Mouse (Mus musculus) heart, postnatal 36 days (tissue): ENCODE data around the gene Cby3. TPM values are rescaled to one million over a fixed set of nuclear protein-coding genes. Genes with fewer than 3 reads are reported as not detected.
A peak's percentile ranks its signal among the peaks of the same experiment; 100 is the strongest.
"Not testable (repeated sequence)": the region's sequence is repeated elsewhere in the genome, so short reads cannot be mapped to it uniquely, and the experiment has no call there.

Source experiments
- DNase-seq, 2 experiments: peaks; one replicate each; pipeline ENCODE4 v3.0.0; 2021 to 2022
- intact Hi-C: fragments of 180-260 bp; cut with DNase I; formaldehyde crosslinking; loops from one replicate; pipeline ENCODE4 v1.15.1; 2025
- total RNA-seq, 2 experiments: library from RNA; stranded (reverse); gene quantifications; 2 replicates each; pipeline ENCODE4 v1.2.3; 2021

The Cby3 gene
- not detected for total RNA-seq

DNA sequence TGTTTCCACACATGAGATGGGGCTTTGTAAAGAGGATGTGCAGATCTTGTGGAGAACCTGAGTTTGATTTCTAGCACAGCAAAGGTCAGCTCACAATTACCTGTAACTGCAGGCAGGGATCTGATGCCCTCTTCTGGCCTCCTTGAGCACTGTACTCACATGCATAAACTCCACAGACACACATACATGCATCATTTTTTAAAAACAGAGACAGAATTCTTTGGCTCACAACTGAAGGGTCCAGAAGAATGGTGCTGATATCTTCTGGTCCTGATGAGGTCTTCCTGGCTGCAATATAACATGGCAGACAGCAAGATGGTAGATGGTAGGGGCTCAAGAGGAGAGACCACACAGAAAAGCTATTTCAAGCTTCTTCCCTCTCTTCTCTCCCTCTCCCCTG is at the start of gene Cby3:
Gene Cby3, plus strand, starts transcription at position 301 of the 400 bp plus-strand sequence.
- DNase-seq: no peak
- intact Hi-C loops: no loop called here

DNA sequence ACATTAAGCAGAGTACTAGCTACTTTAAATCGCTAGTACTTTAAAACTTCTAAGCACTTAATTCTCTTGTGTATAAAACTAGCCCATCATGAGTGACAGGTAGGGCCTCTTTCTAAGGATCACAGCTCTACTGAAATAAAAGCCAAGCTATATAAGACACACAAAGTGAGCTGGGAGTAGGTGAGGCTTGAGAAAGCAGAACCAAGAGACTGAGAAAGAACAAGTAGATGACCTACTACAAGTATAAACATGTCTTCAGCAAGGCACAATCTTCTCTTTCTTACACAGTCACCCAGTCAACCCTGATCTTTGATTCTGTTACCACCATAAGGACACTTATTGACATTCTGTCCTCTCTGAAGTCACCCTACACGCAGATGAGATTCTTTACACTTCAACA is 41.5 kb upstream of the Cby3 start:
- intact Hi-C loops: no loop called here
- no peak for DNase-seq

DNA sequence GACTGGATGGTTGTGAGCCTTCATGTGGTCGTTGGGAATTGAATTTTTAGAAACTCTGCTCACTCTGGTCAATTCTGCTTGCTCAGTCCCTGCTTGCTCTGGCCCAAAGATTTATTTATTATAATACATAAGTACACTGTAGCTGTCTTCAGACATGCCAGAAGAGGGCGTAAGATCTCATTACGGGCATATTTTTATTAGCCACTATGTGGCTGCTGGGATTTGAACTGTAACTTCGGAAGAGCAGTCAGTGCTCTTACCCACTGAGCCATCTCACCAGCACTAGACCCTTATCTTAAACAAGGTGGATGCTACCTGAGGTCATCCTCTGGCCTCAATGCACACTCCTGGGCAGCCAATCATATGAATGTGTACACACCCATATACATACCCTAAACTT is 34.9 kb upstream of the Cby3 start:
- DNase-seq, intact Hi-C loops: not testable (repeated sequence)

DNA sequence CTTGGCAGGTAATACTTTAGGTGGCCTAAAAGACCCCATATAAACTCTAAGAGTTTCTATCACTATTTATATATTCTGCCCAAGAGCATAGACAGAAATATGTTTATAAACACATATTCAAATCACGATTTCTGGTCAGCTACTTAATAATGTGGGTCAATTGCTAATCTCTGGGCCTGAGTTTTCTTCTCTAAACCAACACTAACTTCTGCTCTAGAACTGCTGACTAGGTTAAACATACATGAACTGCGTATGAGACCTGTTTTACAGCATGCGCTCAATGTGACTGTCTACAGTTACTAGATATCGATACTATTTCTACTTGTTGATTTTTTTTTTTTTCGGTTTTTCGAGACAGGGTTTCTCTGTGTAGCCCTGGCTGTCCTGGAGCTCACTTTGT is 33.0 kb upstream of the Cby3 start:
- DNase-seq: no peak
- intact Hi-C loops: loop anchor here (5.0 kb wide), 1 partner anchor 41 kb away; no protein-coding TSS in a partner anchor

DNA sequence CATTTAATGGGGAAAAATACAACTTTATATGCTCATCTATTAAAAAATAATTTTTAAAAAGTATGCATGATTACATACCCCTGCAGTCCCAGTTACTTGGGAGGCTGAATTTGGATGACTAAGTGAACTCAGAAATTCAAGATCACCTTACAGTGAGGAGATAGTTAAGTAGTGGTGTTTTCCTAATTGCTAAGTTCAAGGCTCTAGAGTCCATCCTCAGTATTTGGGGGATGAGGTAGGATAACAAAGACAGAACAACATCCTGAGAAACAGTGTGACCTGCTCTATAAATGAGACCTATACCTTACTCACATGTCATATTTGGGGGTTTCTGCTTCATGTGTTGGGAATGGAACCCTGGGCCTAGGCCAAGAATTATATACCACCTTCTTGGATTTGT is 31.9 kb upstream of the Cby3 start:
- no peak for DNase-seq
- intact Hi-C loops: loop anchor here (5.0 kb wide), 1 partner anchor 40 kb away; no protein-coding TSS in a partner anchor

DNA sequence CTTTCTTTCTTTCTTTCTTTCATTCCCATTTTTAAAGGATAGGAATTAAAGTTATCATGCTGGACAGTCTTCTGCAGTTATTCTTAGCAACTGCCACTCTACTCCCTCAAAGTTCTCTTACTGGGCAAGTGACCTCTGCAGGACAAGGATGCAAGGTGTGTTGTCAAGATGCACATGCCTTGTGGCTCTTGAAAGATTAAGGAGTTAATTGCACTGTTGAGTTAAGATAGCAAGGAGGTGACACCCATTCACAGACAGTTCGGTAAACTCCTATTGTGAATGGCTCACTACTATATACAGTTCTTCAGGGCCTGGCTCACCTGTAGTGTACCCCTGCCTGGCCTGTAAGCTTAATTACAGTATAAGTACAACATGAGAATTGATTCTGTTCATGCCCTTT is 30.4 kb upstream of the Cby3 start:
- intact Hi-C loops: loop anchor here (2.0 to 5.0 kb wide), 3 partner anchors 31 to 107 kb away; partner anchors contain the start of genes Maml1 and Rufy1
- no peak for DNase-seq

DNA sequence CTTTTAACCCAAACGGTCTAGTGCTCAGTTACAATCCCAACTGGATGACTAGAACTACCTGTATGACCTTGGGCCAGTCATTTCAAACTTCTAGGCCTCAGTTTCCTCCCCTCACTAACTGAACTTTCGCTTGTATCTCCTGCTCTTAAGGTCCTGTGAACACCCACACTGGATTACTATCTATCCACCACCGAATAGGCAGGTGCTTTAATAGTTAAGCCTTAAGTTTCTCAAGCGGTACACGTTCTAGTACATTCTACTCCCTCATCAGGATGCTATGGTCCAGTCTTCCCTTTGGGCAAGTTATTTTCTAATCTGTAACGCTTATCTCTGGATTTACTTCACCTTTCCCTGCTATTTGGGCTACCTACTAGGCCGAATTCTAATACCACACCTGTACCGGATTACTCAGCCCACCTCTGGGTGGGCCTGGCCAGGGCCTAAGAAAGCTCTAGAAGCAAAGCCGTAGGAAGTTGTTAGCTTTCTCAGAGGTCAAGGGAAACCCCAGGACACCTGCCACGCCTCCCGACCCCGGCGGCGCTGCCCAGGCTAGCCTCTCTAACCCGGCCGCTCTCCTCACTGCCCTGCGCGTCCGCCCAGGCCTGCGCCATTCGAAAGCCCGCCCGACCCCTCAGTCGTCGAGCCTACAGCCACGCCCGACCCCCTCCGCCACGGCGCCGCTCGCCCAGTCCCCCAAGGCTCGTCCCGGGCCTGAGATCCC is 29.4 kb upstream of the Cby3 start:
- intact Hi-C loops: loop anchor here (2.0 to 5.0 kb wide), 3 partner anchors 32 to 106 kb away; partner anchors contain the start of genes Maml1 and Rufy1
- DNase-seq: peak in 1 of 2 experiments; percentile 13

DNA sequence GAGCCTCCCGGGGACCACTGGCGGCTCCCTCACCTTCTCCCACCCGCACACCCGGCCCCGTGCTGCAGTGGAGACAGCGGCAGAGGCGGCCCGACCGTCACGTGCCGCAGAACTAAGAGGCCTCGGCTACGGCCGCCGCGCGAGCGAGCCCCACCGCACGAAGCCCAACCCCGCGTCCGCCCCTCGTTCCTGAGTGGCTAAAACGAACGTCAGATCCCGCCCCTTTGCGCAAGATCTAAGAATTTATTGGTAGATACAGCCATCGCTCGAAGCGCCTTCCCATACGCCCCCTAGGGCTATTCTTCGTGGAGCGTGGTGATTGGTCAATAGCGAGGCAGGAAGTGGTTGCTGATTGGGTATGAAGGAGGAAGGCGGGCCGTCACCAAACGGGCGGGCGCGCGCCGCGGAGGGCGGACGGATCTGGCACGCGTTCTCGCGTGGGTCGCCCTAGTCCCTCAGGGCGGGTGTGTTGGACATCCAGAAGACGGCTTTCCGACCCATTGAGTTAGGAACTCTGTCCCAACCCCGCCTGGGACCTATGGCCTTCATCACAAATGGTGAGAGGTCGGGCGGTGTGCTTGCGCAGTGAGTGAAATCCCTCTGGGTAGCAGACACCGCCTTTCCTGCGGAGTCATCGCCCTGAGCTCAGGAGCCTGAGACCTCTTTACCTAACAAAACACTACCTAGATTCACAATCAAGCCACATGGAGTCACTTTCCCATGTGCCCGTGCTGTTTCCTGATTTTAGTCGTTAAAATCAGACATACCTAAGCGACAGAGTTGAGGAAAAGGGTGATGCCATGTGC is 28.6 kb upstream of the Cby3 start, which contains the start of gene Canx:
Gene Canx, minus strand, starts transcription at position 178 of the 806 bp plus-strand sequence.
- intact Hi-C loops: loop anchor here (2.0 kb wide), 2 partner anchors 33 to 105 kb away; partner anchors contain the start of genes Maml1 and Rufy1
- DNase-seq: peak; percentile 97 to 98

DNA sequence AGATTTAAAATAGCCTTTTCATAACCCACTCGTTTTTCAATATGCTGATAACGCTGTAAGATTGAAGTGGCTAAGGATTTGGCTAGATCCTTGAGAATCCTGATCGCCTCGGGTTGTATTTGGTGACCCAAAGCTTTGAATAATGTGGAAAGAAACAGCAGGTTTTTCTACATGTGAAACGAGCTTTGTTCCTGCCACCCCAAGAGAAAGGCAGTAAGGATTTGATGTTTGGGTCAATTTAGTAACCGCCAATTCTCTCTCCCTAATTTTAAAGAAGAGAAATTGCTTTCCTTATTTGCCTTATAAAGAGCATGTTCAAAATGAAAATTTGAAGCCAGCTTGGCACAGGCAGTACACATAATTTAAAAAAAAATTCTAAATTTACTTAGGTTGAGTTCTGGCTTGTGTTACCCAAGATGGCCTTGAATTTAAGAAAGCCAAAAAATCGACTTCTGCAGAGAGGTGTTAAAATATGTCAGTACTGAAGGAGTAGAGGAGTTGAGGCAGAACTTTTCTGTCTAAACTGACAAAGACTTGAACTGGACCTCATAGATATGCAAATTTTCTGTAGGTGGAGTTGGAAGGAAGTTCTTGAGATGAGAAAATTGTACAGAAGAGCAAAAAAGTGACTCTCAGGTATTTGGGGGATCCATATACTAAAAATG is 27.8 kb upstream of the Cby3 start:
- no peak for DNase-seq
- intact Hi-C loops: no loop called here

DNA sequence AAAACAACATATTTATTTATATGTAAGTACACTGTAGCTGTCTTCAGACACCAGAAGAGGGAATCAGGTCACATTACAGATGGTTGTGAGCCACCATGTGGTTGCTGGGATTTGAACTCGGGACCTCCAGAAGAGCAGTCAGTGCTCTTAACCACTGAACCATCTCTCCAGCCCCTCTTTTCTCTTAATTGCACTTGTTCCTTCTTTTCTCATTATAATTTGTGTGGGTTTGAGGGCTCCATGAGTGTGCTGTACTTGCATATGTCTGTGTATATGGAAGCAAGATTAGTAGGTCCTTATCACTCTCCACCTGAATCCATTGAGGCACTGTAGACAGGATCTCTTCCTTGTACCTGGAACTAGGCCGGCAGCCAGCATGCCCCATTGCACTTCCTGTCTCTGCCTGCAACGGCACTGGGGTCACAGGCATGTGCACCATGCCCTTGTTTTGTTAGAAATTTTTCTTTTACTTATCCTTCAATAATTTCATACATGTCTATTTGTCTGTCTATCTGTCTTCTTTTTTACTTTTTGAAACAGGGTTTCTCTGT is 26.1 kb upstream of the Cby3 start:
- intact Hi-C loops: no loop called here
- DNase-seq: no peak

DNA sequence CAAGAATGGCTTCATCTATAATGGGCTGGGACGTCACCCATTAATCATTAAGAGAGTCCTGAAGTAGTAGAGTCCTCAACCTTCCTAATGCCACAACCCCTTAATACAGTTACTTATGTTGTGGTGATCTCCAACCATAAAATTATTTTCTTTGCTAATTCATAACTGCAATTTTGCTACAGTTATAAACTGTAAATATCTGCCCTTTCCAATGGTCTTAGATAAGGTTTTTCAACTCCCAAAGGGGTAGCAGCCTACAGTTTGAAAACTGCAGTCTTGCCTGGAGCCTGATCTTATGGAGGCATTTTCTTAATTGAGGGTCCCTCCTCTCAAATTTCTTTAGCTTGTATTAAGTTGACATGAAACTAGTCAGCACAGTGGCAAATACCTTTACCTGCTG is 24.9 kb upstream of the Cby3 start:
- no peak for DNase-seq
- intact Hi-C loops: no loop called here

DNA sequence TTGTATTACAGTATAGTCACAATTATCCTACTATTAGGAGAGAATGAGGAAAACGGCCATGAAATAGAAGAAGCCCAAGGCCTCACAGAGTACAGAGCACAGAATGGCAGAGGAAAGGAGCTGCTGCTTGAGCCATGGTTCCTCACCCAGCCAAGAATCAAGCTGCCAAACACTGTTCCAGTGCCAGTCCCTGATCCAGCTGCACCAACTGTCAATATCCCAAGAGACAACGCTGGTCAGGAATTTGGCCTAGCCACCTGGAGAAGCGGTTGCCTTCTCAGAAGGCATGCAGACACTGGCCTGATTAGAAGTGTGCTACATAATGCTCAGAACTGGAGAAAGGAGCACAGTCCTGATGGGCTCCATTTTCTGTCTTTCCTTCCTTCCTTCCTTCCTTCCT is 21.1 kb upstream of the Cby3 start:
- DNase-seq: no peak
- intact Hi-C loops: no loop called here

DNA sequence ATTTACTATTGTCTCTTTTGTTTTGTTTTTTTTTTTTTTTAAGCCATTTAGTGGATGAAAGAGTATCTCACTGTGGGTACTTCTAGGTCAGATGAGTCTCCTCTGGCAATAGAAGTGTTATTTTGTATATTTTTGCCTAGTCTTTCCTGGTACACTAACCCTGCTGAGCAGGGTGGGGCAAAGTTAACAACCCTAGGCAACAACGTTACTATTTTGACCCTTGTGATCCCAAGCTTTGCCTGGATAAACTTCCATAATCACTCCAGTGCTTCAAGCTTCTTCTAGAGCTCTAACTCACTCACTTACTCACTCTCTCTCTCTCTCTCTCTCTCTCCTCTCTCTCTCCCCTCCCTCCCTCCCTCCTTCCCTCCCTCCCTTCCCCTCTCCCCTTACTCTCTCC is 18.1 kb upstream of the Cby3 start:
- intact Hi-C loops: no loop called here
- no peak for DNase-seq

DNA sequence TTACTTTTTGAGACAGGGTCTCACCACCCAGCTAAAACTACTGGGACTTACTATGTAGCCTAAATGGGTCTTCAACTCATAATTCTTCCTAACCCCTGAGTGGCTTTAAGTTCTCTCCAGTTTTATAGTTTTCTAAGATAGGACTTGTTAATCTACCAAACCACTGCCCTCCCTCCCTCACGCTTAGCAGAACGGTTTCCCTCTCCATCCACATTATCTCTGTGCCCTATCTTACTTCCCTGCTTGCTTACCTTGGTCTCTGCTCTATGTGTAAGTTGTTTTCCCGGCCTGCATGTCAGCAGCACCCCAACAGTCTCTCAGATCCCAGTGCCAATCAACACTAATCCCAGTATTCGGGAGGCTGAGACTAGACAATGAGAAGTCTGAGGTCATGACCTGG is 17.4 kb upstream of the Cby3 start:
- DNase-seq: no peak
- intact Hi-C loops: no loop called here

DNA sequence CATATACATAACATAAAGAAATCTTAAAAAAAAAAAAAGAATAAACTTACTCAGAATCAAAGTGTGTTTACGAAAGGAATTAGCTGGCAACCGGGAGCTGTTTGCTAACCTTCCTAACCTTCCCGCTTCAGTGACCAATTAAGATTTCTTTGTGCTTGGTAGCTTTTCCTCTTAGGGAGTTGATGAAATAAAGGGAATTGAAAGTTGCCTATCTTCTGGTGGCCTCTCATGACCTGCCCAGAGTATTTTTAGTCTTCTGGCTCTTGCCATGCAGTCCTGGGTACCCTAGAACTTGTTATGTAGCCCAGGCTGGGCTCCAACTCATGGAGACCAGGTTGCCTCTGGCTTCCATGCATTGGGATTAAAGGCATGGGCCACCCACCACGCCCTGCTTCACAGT is 8.8 kb upstream of the Cby3 start:
- no peak for DNase-seq
- intact Hi-C loops: no loop called here

DNA sequence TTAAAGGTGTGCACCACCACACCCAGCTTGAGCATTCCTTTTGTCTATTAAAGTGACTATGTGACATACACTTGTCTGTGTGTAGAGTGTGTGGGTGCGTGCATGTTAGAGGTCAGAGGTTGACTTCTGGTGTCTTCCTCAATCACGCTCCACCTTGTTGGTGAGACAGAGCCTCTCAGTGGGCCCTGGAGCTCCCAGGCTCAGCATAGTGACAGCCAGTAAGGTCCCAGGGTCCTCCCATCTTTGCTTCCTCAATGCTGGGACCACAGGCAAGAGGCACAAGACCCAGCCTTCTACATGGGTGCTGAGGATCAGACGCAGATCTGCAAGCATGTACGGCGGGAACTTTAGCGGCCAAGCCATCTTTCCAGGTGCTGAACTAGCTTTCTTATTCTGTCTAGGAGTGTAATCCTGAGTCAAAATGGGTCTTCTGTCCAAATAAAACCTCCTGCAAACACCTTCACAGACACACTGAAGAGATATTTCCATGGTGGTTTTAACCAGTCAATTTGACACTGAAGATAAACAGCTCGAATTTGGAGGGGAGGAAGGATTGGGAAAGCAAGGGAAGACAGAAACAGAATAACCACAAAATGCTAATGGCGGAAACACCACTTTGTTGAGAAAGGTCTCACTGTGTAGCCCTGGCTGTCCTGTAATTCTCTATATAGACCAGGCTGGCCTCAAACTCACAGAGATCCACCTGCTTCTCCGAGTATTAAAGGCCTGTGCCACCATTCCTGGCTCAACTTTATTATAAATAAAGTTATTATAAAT is 7.8 kb upstream of the Cby3 start:
- intact Hi-C loops: no loop called here
- DNase-seq: no peak

DNA sequence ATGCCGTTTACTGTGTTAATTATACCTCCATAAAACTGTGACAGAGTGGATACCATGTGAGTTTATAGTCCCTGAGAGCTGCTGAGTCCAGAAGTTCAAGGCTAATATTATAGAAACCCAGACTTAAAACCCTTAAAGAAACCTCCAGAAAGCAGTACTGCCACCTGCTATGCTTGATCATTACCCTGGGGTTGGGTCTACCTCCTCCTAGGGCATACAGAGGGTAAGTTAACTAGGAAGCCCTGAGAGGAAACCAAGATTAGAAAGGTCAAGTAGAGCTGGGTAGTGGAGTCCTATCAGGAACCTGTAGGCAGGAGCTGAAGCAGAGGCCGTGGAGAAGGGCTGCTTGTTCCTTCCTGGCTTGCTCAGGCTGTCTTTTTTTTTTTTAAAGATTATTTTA is 2.1 kb upstream of the Cby3 start:
- intact Hi-C loops: no loop called here
- no peak for DNase-seq

DNA sequence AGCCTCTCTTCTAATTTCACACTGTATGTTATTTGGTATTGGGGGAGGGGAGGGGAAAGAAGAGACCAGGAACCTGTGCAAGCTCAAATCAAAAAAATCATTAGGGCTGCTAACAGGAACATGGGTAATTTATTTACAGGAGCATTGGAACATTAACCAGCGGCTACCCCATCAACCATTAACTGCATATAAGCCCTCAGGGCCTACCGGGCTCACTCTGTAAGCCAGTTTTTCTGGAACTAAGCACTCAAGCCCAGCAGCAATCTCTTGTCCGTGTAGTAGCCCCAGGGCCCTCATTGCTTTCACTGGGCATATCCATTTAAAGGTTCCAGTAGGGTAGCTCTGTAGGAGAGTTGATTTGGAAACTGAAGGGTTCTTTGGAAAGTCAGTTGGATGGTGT is 589 bp downstream of the Cby3 start:
- DNase-seq: no peak
- intact Hi-C loops: no loop called here

DNA sequence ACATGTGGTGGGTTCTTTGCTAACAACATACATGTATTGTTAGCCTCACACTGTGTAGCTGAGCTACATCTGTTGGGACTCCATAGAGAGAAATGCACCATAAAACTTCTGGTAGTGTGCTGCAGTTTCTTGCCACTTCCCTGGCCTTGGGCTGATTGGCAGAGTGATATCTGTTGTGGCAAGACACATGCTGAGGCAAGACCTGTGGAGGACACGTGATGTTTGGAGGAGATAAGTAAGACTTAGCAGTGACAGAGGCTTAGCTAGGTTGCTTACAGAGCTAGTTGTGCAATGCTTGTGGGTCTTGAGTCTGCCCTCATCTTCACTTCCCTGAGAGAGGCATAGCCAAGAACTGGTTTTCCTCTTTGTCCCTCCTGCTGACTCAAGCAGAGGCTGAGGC is 1.1 kb downstream of the Cby3 start:
- no peak for DNase-seq
- intact Hi-C loops: no loop called here
